Mouse (Mus musculus): ENCODE measurements at regions not wholly inside any gene's neighbourhood (a gene's known extent, or its start where the extent isn't known, plus 50 kb on each side); places are given as distances from the start of the nearest gene placed in this dataset.

- no peaks in the 10 kb centered on the region for H3K36me3 ChIP-seq (ENCODE audit: control insufficient read depth, insufficient read depth, low read length)
- WGBS = 78% methylated on average over 8 of the region's 8 CpGs
- H3K4me1 ChIP-seq (ENCODE audit: control insufficient read depth, insufficient read depth, low read length) = no peaks in the 10 kb centered on the region
- H3K9me3 ChIP-seq (ENCODE audit: control insufficient read depth, low read length) = 0 out of 2 replicates have a peak, but pooled peaks cover 2% of the 10 kb centered on the region
- no peak overlapping the region for H3K4me3 ChIP-seq (ENCODE audit: low read depth, low read length)
- DNase-seq (ENCODE audit: low spot score) (no peak), ATAC-seq (ENCODE audit: low read depth) (no peak)
- no peak overlapping the region for H3K27ac ChIP-seq (replicated peaks; ENCODE audit: low read depth, low read length)
- no peak overlapping the region for H3K4me2 ChIP-seq (ENCODE audit: low read depth, low read length)
- no peak overlapping the region for H3K9ac ChIP-seq (ENCODE audit: low read depth, low read length)
- H3K27me3 ChIP-seq (replicated peaks; ENCODE audit: control insufficient read depth, insufficient read depth, low read length) = no peaks in the 10 kb centered on the region
Observed at GRCm38 (mm10) chr14:48024051-48024693, 96.5 kb upstream of the Peli2 start.

GRCm38 (mm10) chr14:48039286-48039790 lies 81.3 kb upstream of the Peli2 start:
- Histone ChIP-seq H3K9me3 (ENCODE audit: control insufficient read depth, low read length) (no peaks in the 10 kb centered on the region), H3K4me3 (ENCODE audit: low read depth, low read length) (no peak overlapping the region), H3K27ac (replicated peaks; ENCODE audit: low read depth, low read length) (no peak overlapping the region), H3K4me2 (ENCODE audit: low read depth, low read length) (no peak overlapping the region), H3K9ac (ENCODE audit: low read depth, low read length) (no peak overlapping the region), H3K27me3 (replicated peaks; ENCODE audit: control insufficient read depth, insufficient read depth, low read length) (no peaks in the 10 kb centered on the region), H3K4me1 (ENCODE audit: control insufficient read depth, insufficient read depth, low read length) (no peaks in the 10 kb centered on the region), H3K36me3 (ENCODE audit: control insufficient read depth, insufficient read depth, low read length) (no peaks in the 10 kb centered on the region)
- DNase-seq (ENCODE audit: low spot score) (no peak), ATAC-seq (ENCODE audit: low read depth) (no peak)
- 78% methylated on average over 4 of the region's 4 CpGs for WGBS

- no peak overlapping the region for H3K9ac ChIP-seq (ENCODE audit: low read depth, low read length)
- no peak overlapping the region for H3K27ac ChIP-seq (replicated peaks; ENCODE audit: low read depth, low read length)
- H3K4me1 ChIP-seq (ENCODE audit: control insufficient read depth, insufficient read depth, low read length) = no peaks in the 10 kb centered on the region
- H3K27me3 ChIP-seq (replicated peaks; ENCODE audit: control insufficient read depth, insufficient read depth, low read length) = no peaks in the 10 kb centered on the region
- ATAC-seq (ENCODE audit: low read depth) (no peak), DNase-seq (ENCODE audit: low spot score) (no peak)
- 80% methylated on average over 9 of the region's 9 CpGs for WGBS
- H3K36me3 ChIP-seq (ENCODE audit: control insufficient read depth, insufficient read depth, low read length) = no peaks in the 10 kb centered on the region
- no peak overlapping the region for H3K4me3 ChIP-seq (ENCODE audit: low read depth, low read length)
- H3K4me2 ChIP-seq (ENCODE audit: low read depth, low read length) = no peak overlapping the region
- H3K9me3 ChIP-seq (ENCODE audit: control insufficient read depth, low read length) = no peaks in the 10 kb centered on the region
Observed at GRCm38 (mm10) chr14:48046094-48046493, 74.5 kb upstream of the Peli2 start.

- Histone ChIP-seq H3K9me3 (ENCODE audit: control insufficient read depth, low read length) (no peaks in the 10 kb centered on the region), H3K4me2 (ENCODE audit: low read depth, low read length) (no peak overlapping the region), H3K36me3 (ENCODE audit: control insufficient read depth, insufficient read depth, low read length) (no peaks in the 10 kb centered on the region), H3K4me1 (ENCODE audit: control insufficient read depth, insufficient read depth, low read length) (peaks cover 1% of the 10 kb centered on the region; the same call in 1 of the 2 replicates), H3K27ac (replicated peaks; ENCODE audit: low read depth, low read length) (no peak overlapping the region), H3K27me3 (replicated peaks; ENCODE audit: control insufficient read depth, insufficient read depth, low read length) (no peaks in the 10 kb centered on the region), H3K4me3 (ENCODE audit: low read depth, low read length) (no peak overlapping the region), H3K9ac (ENCODE audit: low read depth, low read length) (no peak overlapping the region)
- no peak for DNase-seq (ENCODE audit: low spot score)
- no peak for ATAC-seq (ENCODE audit: low read depth)
- WGBS = 83% methylated on average over 1 of the region's 1 CpGs
Observed at GRCm38 (mm10) chr14:48046831-48047230, 73.8 kb upstream of the Peli2 start.

GRCm38 (mm10) chr14:48049698-48050459 lies 70.7 kb upstream of the Peli2 start:
- H3K27ac ChIP-seq (replicated peaks; ENCODE audit: low read depth, low read length) = no peak overlapping the region
- H3K27me3 ChIP-seq (replicated peaks; ENCODE audit: control insufficient read depth, insufficient read depth, low read length) = no peaks in the 10 kb centered on the region
- no peak overlapping the region for H3K9ac ChIP-seq (ENCODE audit: low read depth, low read length)
- ATAC-seq (ENCODE audit: low read depth) = no peak
- 73% methylated on average over 5 of the region's 5 CpGs for WGBS
- peaks cover 3% of the 10 kb centered on the region; the same call in 1 of the 2 replicates for H3K4me1 ChIP-seq (ENCODE audit: control insufficient read depth, insufficient read depth, low read length)
- no peak overlapping the region for H3K4me3 ChIP-seq (ENCODE audit: low read depth, low read length)
- H3K36me3 ChIP-seq (ENCODE audit: control insufficient read depth, insufficient read depth, low read length) = no peaks in the 10 kb centered on the region
- peak; percentile 17 for DNase-seq (ENCODE audit: low spot score)
- no peak overlapping the region for H3K4me2 ChIP-seq (ENCODE audit: low read depth, low read length)
- no peaks in the 10 kb centered on the region for H3K9me3 ChIP-seq (ENCODE audit: control insufficient read depth, low read length)

- no peak overlapping the region for H3K9ac ChIP-seq (ENCODE audit: low read depth, low read length)
- H3K9me3 ChIP-seq (ENCODE audit: control insufficient read depth, low read length) = no peaks in the 10 kb centered on the region
- H3K27me3 ChIP-seq (replicated peaks; ENCODE audit: control insufficient read depth, insufficient read depth, low read length) = no peaks in the 10 kb centered on the region
- WGBS = 71% methylated on average over 2 of the region's 2 CpGs
- no peak overlapping the region for H3K4me2 ChIP-seq (ENCODE audit: low read depth, low read length)
- H3K4me3 ChIP-seq (ENCODE audit: low read depth, low read length) = no peak overlapping the region
- no peak overlapping the region for H3K27ac ChIP-seq (replicated peaks; ENCODE audit: low read depth, low read length)
- ATAC-seq (ENCODE audit: low read depth) = peak; percentile 22; the same call in 1 of the 2 replicates
- H3K4me1 ChIP-seq (ENCODE audit: control insufficient read depth, insufficient read depth, low read length) = peaks cover 3% of the 10 kb centered on the region; the same call in 1 of the 2 replicates
- no peaks in the 10 kb centered on the region for H3K36me3 ChIP-seq (ENCODE audit: control insufficient read depth, insufficient read depth, low read length)
- DNase-seq (ENCODE audit: low spot score) = peak; percentile 73
Observed at GRCm38 (mm10) chr14:48050460-48050760, 70.2 kb upstream of the Peli2 start.

- Histone ChIP-seq H3K9ac (ENCODE audit: low read depth, low read length) (no peak overlapping the region), H3K36me3 (ENCODE audit: control insufficient read depth, insufficient read depth, low read length) (no peaks in the 10 kb centered on the region), H3K27ac (replicated peaks; ENCODE audit: low read depth, low read length) (no peak overlapping the region), H3K4me3 (ENCODE audit: low read depth, low read length) (no peak overlapping the region), H3K27me3 (replicated peaks; ENCODE audit: control insufficient read depth, insufficient read depth, low read length) (no peaks in the 10 kb centered on the region), H3K4me1 (ENCODE audit: control insufficient read depth, insufficient read depth, low read length) (peaks cover 3% of the 10 kb centered on the region; the same call in 1 of the 2 replicates), H3K9me3 (ENCODE audit: control insufficient read depth, low read length) (no peaks in the 10 kb centered on the region), H3K4me2 (ENCODE audit: low read depth, low read length) (no peak overlapping the region)
- WGBS = 31% methylated on average over 3 of the region's 3 CpGs
- no peak for DNase-seq (ENCODE audit: low spot score)
- no peak for ATAC-seq (ENCODE audit: low read depth)
Observed at GRCm38 (mm10) chr14:48051971-48052370, 68.7 kb upstream of the Peli2 start.

GRCm38 (mm10) chr14:48052405-48052804 lies 68.2 kb upstream of the Peli2 start:
- Histone ChIP-seq H3K27ac (replicated peaks; ENCODE audit: low read depth, low read length) (no peak overlapping the region), H3K4me1 (ENCODE audit: control insufficient read depth, insufficient read depth, low read length) (peaks cover 3% of the 10 kb centered on the region; the same call in 1 of the 2 replicates), H3K9ac (ENCODE audit: low read depth, low read length) (no peak overlapping the region), H3K27me3 (replicated peaks; ENCODE audit: control insufficient read depth, insufficient read depth, low read length) (no peaks in the 10 kb centered on the region), H3K4me2 (ENCODE audit: low read depth, low read length) (no peak overlapping the region), H3K36me3 (ENCODE audit: control insufficient read depth, insufficient read depth, low read length) (no peaks in the 10 kb centered on the region), H3K9me3 (ENCODE audit: control insufficient read depth, low read length) (no peaks in the 10 kb centered on the region), H3K4me3 (ENCODE audit: low read depth, low read length) (no peak overlapping the region)
- WGBS = 31% methylated on average over 7 of the region's 7 CpGs
- DNase-seq (ENCODE audit: low spot score) = peak; percentile 61
- no peak for ATAC-seq (ENCODE audit: low read depth)

All from embryonic facial prominence, embryonic 14.5 days (tissue).